Mouse (Mus musculus) lung, adult 2 months (tissue): ENCODE results near the gene Tnfrsf23.

Source experiments
- CTCF ChIP-seq: fragments of 200-500 bp; IDR thresholded peaks from 2 replicates; pipeline ENCODE4 v1.5.1; 2011; ENCODE audit warnings: mild to moderate bottlenecking, low read length, control low read depth; ENCODE audit not compliant: insufficient read depth
- POLR2A ChIP-seq: fragments of 200-500 bp; IDR thresholded peaks from 2 replicates; pipeline ENCODE4 v1.6.1; 2011; ENCODE audit warnings: low read depth, mild to moderate bottlenecking, control low read depth, low read length, borderline replicate concordance; ENCODE audit errors: extremely low read depth

- TF ChIP-seq CTCF: peak; percentile 23; the same call in 1 of the 2 replicates
- no peak for TF ChIP-seq POLR2A
These were observed 10.5 kb upstream of the Tnfrsf23 start for GRCm38 (mm10) chr7:143696140-143696539.
